Mouse (Mus musculus): ENCODE results near the gene Nosip. TPM values are rescaled to one million over a fixed set of nuclear protein-coding genes. Genes with fewer than 3 reads are reported as not detected.
A peak's percentile ranks its signal among the peaks of the same experiment; 100 is the strongest.
"Not testable (repeated sequence)": the region's sequence is repeated elsewhere in the genome, so short reads cannot be mapped to it uniquely, and the experiment has no call there.

Gene Nosip
- 10 to 100 TPM; 29.6 to 35.2 TPM for total RNA-seq (2021)
- long read RNA-seq, experiment 1, transcript Nosip-201 (9 exons, 1,814 nt) = major isoform, 11 of 18 reads
- long read RNA-seq, experiment 1, partial matches to known transcripts = 0 of 18 reads
- long read RNA-seq, experiment 1, other reads (novel, unspliced or antisense) = 7 of 18 reads
- long read RNA-seq, experiment 2, transcript Nosip-201 (9 exons, 1,814 nt) = major isoform, 9 of 13 reads
- long read RNA-seq, experiment 2, partial matches to known transcripts = 2 of 13 reads
- long read RNA-seq, experiment 2, other reads (novel, unspliced or antisense) = 2 of 13 reads

GRCm38 (mm10) chr7:45062239-45062835 is at the start of gene Nosip, which contains the start of gene Prrg2:
Nosip (plus strand) TSS chr7:45062429.
Prrg2 (minus strand) TSS chr7:45062677.
- peak; percentile 97 to 99 for DNase-seq

- DNase-seq = no peak
Measured at GRCm38 (mm10) chr7:45012824-45013223, 49.4 kb upstream of the Nosip start.

DNA sequence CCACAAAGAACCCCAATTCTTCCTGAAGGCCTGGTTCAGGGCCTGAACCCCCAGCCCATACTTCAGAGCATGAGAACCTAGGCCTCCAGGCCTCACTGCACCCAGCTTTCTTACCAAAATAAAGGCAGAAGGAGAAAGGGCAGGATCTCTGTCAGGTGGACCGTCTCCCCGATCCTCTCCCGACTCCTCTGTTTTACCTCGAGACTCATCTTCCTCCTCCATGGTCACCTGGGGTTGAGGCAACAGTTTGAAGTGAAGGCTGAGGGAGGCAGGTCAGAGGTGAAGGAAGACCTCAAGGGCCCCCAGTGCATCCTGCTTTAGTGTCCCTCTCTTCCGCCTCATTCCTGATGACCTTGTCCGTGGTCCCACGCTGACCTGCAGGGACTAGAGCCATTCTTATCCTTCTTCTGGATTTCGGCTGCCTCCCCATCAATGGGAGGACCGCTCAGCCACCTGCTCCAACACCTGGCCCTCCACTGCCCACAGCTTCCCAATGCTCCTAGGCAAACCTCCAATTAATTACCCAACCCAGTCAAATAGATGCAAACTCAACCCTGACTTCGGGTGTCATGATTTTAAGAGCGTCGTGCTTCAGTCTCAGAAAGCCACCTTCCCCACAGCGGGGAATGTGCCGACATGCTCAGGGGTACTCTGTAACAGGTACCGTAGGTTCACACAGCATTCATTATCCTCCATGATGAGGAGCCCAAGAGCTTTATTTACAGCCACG is 48.7 kb upstream of the Nosip start:
- DNase-seq = no peak

DNA sequence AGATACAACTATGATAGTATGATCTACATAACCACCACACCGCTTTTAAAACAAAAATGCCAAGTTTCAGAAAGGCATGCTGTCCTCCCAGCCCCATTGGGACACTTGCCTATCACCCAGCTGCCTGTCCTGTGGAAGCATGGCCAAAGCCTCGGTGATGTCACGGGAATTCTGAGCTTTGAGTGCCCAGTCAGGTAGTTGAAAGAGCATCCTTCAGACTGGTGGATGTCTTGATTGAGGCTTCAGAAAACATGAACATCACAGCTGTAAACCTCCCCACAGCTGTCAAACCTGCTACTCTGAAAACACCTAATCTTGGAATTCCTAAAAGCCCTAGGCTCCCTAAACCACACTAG is 48.2 kb upstream of the Nosip start:
- DNase-seq = no peak

GRCm38 (mm10) chr7:45015344-45015956 is 46.8 kb upstream of the Nosip start:
- DNase-seq = no peak

DNA sequence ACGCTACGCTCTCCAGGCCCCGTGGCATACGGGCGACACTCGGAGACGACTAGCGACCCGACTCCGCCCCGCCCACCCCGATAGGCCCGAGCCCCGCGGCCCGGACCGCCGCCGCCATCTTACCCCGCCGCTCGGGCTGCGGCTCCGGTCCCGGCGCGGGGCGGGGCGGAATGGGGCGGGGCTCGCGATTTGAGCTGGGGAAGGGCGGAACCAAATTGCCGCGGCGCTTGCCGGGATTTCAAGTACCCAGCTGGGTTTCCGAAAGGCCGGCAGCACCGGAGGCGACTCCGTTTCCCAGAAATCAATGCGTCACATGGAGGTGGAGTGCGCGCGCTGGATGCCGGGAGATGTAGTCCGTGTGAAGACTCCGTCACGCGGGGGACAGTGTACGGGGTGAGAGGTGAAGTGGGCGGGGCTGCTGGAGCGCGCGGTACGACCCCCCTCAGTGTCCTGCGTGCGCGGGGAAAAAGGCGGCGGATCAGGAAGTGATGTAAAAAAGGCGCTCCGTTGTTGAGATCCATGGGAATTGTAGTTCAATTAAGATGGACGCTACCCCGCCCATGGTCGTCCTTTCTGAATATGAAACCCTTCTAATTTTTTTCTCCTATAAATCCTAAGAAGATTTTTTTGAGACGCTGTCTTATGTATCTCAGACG is 46.1 kb upstream of the Nosip start, which contains the start of gene Scaf1:
Gene Scaf1, minus strand, starts transcription at position 407 of the 656 bp plus-strand sequence.
- DNase-seq = peak; percentile 99 to 100

DNA sequence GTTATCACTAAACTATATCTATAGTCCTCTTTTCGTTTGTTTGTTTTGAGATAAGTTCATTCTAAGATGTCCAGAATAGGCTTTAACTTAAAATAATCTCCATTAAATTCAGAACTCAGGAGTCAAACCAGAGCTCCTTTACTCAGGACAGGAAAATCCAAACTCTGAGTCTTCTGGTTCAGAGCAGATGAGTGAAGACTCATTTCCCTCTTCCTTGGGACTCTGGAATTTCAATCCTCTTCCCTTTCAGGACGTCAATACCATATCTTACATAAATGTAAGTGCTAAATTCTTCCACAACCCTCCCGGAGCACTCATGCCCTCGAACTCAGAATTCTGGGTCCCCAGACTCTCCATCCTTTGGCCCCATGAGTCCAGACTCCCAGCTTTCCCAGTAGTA is 45.5 kb upstream of the Nosip start:
- no peak for DNase-seq

GRCm38 (mm10) chr7:45017242-45018061 is 44.8 kb upstream of the Nosip start, which contains the start of gene Rras:
Rras (plus strand) TSS chr7:45017961.
- DNase-seq = peak; percentile 95 to 99

DNA sequence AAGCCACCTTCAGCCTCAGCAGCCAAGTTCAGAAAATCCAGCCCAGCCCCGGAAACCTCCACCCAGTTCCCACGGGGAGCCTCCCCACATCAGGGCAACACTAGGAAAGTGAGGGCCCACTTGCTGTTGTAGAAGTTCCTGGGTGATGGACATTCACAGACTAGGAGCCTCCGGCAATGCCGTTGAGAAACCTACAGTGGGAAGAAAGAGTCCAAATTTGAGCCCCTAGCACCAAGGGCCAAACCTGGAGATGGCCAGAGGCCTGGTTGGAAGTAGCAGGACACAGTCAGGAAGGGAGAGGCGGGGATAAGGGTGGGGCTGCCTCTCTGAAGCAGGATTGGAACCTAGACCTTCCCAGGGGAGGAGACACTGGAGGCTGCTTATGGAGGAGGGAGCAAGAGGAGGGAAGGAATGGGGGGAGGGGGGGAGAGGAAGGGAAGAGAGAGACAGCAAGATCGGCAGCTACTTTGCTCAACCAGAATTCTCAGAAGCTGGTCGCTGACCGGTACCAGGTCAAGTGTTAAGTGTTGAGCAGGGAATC is 43.1 kb upstream of the Nosip start:
- peak; percentile 89 to 94 for DNase-seq

DNA sequence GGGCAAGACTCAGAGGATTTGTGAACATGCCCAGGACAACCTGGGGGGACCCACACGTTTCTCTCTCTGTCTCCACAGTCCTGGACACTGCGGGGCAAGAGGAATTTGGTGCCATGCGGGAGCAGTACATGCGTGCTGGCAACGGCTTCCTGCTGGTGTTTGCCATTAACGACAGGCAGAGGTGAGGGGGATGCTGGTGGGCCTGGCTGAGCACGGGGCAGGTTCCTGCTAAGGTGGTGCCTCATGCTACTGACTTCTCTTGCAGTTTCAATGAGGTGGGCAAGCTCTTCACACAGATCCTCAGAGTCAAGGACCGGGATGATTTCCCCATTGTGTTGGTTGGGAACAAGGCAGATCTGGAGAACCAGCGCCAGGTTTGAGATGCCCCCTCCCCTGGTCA is 42.0 kb upstream of the Nosip start:
- DNase-seq = no peak

DNA sequence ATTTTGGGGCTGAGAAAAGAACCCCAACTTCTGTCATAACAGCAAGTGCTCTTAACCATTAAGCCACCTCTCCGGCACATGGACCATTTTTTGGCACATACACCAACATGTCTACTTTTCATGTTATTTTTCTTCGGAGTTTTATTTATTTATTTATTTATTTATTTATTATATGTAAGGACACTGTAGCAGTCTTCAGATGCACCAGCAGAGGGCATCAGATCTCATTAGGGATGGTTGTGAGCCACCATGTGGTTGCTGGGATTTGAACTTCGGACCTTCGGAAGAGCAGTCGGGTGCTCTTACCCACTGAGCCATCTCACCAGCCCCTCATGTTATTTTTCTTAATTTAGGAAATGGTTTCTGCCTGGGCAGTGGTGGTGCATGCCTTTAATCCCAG is 38.5 kb upstream of the Nosip start:
- not testable (repeated sequence) for DNase-seq

- no peak for DNase-seq
Measured at GRCm38 (mm10) chr7:45024281-45025248, 37.7 kb upstream of the Nosip start.

GRCm38 (mm10) chr7:45025601-45026220 is 36.5 kb upstream of the Nosip start:
- peak; percentile 45 to 51 for DNase-seq

DNA sequence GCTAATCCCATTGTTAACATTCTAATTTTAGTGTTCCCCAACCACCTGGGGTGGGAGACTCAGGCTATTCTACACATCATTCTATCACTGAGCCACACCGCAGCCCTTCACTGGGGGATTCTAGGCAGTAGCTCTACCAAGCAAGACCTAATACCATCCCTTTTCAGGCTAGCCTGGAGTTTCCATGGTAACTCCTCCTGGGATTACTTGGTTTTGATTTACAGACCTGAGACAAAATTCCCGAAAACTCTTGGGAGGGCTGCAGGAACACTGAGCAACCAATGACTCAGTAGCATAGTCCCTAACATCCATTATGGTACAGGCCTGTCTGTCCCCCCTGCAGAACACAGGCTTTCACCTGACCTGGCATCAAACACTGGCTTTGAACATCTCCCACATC is 36.0 kb upstream of the Nosip start:
- DNase-seq = no peak

GRCm38 (mm10) chr7:45027761-45028160 is 34.5 kb upstream of the Nosip start:
- DNase-seq = no peak

DNA sequence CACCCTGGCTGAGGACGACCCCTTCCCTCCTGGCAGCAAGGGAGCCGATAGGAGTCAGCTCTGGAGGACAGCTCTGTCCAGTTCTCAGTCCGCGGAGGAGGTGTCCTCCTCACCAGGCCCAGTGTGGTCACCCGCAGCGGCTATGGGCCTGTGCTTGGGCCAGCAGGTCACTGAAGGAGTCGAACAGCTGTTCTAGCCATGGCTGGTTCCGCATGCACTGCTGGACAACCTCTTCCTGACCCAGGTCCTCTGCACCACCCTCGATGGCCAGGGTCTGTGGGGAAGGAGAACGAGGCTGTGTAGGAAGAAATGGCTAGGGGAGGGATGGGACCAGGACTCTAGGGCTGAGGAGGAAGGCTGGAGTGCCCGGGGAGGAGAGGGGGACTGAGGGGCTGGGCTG is 33.9 kb upstream of the Nosip start:
- DNase-seq = no peak

DNA sequence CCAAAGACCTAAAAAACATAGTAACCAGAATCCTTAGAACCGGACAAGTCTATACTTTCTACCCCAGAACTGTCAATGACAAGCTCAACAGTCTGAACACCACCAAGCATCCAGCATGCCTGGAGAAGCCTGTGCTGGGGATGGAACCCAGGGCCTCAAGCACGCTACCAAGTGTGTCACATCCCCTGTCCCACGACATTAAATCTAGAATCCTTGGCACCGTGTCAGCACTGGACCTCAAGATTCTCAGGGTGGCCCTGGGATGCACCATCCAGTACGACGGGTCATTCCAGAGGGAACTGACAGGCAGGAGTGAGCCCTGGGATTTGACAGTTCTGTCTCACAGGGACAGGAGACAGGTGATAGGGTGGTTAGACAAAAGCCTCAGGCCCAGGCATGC is 32.2 kb upstream of the Nosip start:
- no peak for DNase-seq

- DNase-seq = no peak
Measured at GRCm38 (mm10) chr7:45030857-45031256, 31.4 kb upstream of the Nosip start.

DNA sequence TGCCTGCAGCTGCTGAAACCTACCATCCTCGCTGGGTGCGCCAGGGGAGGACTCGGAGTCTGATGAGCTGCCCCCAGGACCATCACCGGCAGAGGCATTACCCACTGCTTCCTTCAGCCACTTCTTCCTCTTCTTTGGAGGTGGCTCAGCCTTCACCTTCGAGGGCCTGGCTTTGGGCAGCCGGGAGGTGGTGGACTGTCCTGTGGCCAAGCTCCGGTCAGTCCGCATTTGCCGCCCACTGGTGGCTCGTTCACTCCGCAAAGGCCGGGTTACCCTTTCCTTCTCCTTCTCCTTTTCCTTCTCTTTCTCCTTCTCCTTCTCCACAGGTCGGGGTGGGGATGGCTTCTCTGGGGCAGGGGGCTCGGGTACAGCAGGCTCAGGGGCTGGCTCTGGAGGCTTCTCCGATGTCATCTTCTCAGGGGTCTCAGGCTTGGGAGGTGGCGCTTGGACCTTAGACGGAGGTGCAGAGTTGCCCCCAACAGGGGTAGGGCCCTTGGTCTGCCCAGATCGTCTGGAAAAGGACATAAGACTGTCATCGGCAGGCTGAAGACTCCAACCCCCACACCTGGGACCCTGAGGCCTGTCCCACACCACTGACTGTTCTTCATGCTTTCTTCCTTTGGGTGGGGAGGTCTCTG is 28.4 kb upstream of the Nosip start:
- no peak for DNase-seq
